Mouse (Mus musculus): ENCODE results near the gene Ins2. TPM values are rescaled to one million over a fixed set of nuclear protein-coding genes. Genes with fewer than 3 reads are reported as not detected.

Gene Ins2
- polyA plus RNA-seq (2012; ENCODE audit: insufficient read depth, low replicate concordance): not detected in 2 replicates

GRCm38 (mm10) chr7:142743281-142743680 is at the start of gene Ins2:
Gene Ins2 (minus strand): TSS chr7:142743381.
- TF ChIP-seq GATA1 (IDR thresholded peaks at IDR 0.05; ENCODE audit: borderline replicate concordance, low read length) (no peak), FLI1 (IDR thresholded peaks at IDR 0.05; ENCODE audit: low read length) (no peak)
- no peaks in the 10 kb centered on the region for H3K36me3 ChIP-seq (replicated peaks; ENCODE audit: low read length)
- H3K9me3 ChIP-seq: no peaks in the 10 kb centered on the region
- H3K27me3 ChIP-seq (replicated peaks): no peaks in the 10 kb centered on the region
- H3K4me3 ChIP-seq (replicated peaks): no peak within 1 kb of the TSS
- no peaks in the 10 kb centered on the region for H3K4me1 ChIP-seq

- Histone ChIP-seq H3K36me3 (replicated peaks; ENCODE audit: low read length) (no peaks in the 10 kb centered on the region), H3K4me1 (no peaks in the 10 kb centered on the region; the same call in 1 of the 2 replicates), H3K9me3 (no peaks in the 10 kb centered on the region), H3K27me3 (replicated peaks) (peaks cover 20% of the 10 kb centered on the region), H3K4me3 (replicated peaks) (no peak overlapping the region)
- TF ChIP-seq GATA1 (IDR thresholded peaks at IDR 0.05; ENCODE audit: borderline replicate concordance, low read length) (no peak), FLI1 (IDR thresholded peaks at IDR 0.05; ENCODE audit: low read length) (no peak)
These were observed 49.6 kb upstream of the Ins2 start for GRCm38 (mm10) chr7:142792650-142793275.

DNA sequence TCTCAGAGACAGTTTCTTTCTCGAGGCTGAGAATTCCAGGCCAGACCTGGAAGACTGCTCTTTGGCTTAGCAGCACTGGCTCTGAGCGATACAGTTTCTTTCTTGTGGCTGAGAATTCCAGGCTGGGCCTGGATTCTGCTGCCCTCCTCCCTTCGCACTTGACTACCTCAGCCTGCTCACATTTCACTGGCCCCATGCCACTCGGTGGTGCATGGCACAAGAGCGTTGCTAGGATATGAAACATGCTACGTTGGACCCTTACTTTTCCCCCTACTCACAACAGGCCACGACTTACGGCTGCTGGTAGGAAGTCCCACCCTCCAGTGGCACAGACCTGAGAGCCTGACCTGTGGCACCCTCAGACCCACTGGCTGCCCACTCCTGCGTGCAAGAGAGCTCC is 46.5 kb upstream of the Ins2 start:
- Histone ChIP-seq H3K36me3 (replicated peaks; ENCODE audit: low read length) (no peaks in the 10 kb centered on the region), H3K9me3 (no peaks in the 10 kb centered on the region), H3K27me3 (replicated peaks) (peaks cover 14% of the 10 kb centered on the region), H3K4me1 (no peaks in the 10 kb centered on the region; the same call in 1 of the 2 replicates), H3K4me3 (replicated peaks) (no peak overlapping the region)
- no peak for TF ChIP-seq GATA1 (IDR thresholded peaks at IDR 0.05; ENCODE audit: borderline replicate concordance, low read length)
- TF ChIP-seq FLI1 (IDR thresholded peaks at IDR 0.05; ENCODE audit: low read length): no peak

DNA sequence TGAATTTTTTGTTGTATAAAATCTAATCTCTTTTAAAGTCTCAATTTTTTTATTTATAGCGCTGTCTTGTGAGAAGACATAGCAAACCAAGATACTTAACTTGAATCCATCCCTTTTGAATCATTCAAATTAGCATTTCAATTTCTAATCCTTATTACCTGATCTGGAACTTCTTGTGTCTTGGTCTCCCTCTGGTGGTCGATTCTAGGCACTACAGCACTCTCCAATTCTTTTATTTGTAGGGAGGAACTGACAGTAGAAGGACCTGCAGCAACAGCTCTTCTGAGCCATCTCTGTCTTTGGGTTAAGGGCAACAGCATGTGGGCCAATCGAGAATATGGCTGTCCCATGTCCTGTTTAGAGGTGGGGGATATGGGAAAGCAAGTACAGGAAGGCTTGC is 5.4 kb downstream of the Ins2 start:
- Histone ChIP-seq H3K36me3 (replicated peaks; ENCODE audit: low read length) (no peaks in the 10 kb centered on the region), H3K4me1 (no peaks in the 10 kb centered on the region), H3K4me3 (replicated peaks) (no peak overlapping the region), H3K9me3 (no peaks in the 10 kb centered on the region), H3K27me3 (replicated peaks) (peaks cover 9% of the 10 kb centered on the region)
- TF ChIP-seq FLI1 (IDR thresholded peaks at IDR 0.05; ENCODE audit: low read length): no peak
- TF ChIP-seq GATA1 (IDR thresholded peaks at IDR 0.05; ENCODE audit: borderline replicate concordance, low read length): no peak

GRCm38 (mm10) chr7:142736943-142737490 is 6.2 kb downstream of the Ins2 start:
- Histone ChIP-seq H3K9me3 (no peaks in the 10 kb centered on the region), H3K4me1 (no peaks in the 10 kb centered on the region), H3K27me3 (replicated peaks) (peaks cover 12% of the 10 kb centered on the region), H3K36me3 (replicated peaks; ENCODE audit: low read length) (no peaks in the 10 kb centered on the region), H3K4me3 (replicated peaks) (no peak overlapping the region)
- no peak for TF ChIP-seq FLI1 (IDR thresholded peaks at IDR 0.05; ENCODE audit: low read length)
- no peak for TF ChIP-seq GATA1 (IDR thresholded peaks at IDR 0.05; ENCODE audit: borderline replicate concordance, low read length)

GRCm38 (mm10) chr7:142725973-142726372 is 17.2 kb downstream of the Ins2 start:
- TF ChIP-seq GATA1 (IDR thresholded peaks at IDR 0.05; ENCODE audit: borderline replicate concordance, low read length) (no peak), FLI1 (IDR thresholded peaks at IDR 0.05; ENCODE audit: low read length) (no peak)
- H3K4me3 ChIP-seq (replicated peaks): no peak overlapping the region

DNA sequence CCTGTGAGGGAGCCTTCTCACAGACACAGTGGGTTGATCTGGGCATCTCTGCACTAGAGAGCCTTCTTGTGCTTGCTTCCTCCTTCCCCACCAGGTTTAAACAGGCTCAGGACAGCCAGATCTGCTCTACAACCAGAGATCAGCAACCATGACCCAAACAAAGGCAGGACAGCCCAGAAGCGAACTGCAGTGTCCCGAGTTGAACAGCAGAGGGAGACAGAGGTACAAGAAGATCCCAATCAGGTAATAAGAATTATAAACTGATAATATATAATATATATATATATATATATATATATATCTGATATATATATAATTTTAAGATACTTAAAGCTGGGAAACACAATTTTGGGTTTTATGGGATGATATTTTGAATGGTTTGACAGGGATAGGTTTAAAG is 22.5 kb downstream of the Ins2 start:
- Histone ChIP-seq H3K36me3 (replicated peaks; ENCODE audit: low read length) (no peaks in the 10 kb centered on the region), H3K4me3 (replicated peaks) (no peak overlapping the region), H3K4me1 (no peaks in the 10 kb centered on the region), H3K9me3 (no peaks in the 10 kb centered on the region), H3K27me3 (replicated peaks) (peaks cover 21% of the 10 kb centered on the region)
- TF ChIP-seq GATA1 (IDR thresholded peaks at IDR 0.05; ENCODE audit: borderline replicate concordance, low read length) (no peak), FLI1 (IDR thresholded peaks at IDR 0.05; ENCODE audit: low read length) (no peak)

More at GRCm38 (mm10) chr7:142725973-142726372, 17.2 kb downstream of the Ins2 start:
- Histone ChIP-seq H3K4me1 (no peaks in the 10 kb centered on the region), H3K27me3 (replicated peaks) (peaks cover 10% of the 10 kb centered on the region), H3K9me3 (no peaks in the 10 kb centered on the region), H3K36me3 (replicated peaks; ENCODE audit: low read length) (no peaks in the 10 kb centered on the region)

DNA sequence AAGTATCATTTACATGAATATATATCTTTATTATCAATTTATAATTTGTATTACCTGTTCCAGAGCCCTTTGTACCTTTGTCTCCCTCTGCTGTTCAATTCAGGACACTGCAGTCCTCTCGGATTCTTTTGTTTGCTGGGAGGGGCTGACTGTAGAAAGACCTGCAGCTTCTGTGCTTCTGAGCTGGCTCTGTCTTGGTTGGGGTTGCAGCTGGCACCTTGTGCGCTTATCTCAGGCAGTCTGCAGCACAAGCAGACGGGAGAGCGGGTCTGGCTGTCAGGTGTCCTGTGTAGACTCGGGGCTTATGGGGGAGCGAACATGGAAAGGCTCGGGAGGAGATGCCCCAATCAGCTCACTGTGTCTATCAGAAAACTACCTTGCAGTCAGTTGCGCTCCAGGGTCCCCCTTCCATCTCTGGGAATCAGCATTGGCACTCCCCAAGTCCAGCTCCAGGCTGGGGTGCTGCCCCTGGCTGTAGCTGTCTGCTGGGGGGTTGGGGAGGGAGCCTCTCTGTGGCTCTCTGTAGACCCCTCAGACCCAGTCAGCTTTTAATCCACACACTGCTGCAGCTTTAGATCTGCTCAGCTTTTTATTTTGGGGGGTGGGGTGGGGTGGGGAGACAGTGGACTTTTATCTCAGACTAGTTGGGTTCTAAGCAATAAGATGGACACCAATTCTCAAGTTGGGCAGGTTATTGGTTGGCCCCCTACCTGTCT is 28.2 kb downstream of the Ins2 start:
- Histone ChIP-seq H3K9me3 (no peaks in the 10 kb centered on the region), H3K36me3 (replicated peaks; ENCODE audit: low read length) (no peaks in the 10 kb centered on the region), H3K27me3 (replicated peaks) (peaks cover 15% of the 10 kb centered on the region), H3K4me1 (no peaks in the 10 kb centered on the region), H3K4me3 (replicated peaks) (no peak overlapping the region)
- TF ChIP-seq FLI1 (IDR thresholded peaks at IDR 0.05; ENCODE audit: low read length): no peak

DNA sequence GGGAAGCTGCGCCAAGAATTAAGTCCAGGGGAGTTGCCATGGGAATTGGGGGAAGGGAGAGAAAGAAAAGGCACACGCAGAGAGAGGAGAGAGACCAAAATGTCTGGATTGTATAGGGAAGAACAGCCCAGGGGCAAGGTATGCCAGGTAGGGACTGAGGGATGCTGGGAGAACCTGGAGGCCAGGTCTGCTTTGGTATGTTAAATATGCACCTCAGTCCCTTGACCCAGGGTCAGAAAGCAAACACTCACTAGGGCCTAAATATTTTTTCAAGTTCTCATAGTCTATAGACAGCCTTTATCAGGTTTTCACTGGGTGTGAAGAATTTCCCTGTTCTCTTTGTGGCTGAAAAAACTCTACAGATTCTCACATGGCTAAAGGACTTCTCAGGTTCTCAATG is 36.3 kb downstream of the Ins2 start:
- no peak for TF ChIP-seq GATA1 (IDR thresholded peaks at IDR 0.05; ENCODE audit: borderline replicate concordance, low read length)
- TF ChIP-seq FLI1 (IDR thresholded peaks at IDR 0.05; ENCODE audit: low read length): no peak
- Histone ChIP-seq H3K36me3 (replicated peaks; ENCODE audit: low read length) (no peaks in the 10 kb centered on the region), H3K9me3 (no peaks in the 10 kb centered on the region), H3K27me3 (replicated peaks) (peaks cover 3% of the 10 kb centered on the region), H3K4me1 (no peaks in the 10 kb centered on the region), H3K4me3 (replicated peaks) (no peak overlapping the region)

- H3K36me3 ChIP-seq (replicated peaks; ENCODE audit: low read length): no peaks in the 10 kb centered on the region
- H3K4me1 ChIP-seq: no peaks in the 10 kb centered on the region
- no peak overlapping the region for H3K4me3 ChIP-seq (replicated peaks)
- peaks cover 13% of the 10 kb centered on the region for H3K27me3 ChIP-seq (replicated peaks)
- TF ChIP-seq GATA1 (IDR thresholded peaks at IDR 0.05; ENCODE audit: borderline replicate concordance, low read length) (no peak), FLI1 (IDR thresholded peaks at IDR 0.05; ENCODE audit: low read length) (no peak)
- no peaks in the 10 kb centered on the region for H3K9me3 ChIP-seq
These were observed 43.8 kb downstream of the Ins2 start for GRCm38 (mm10) chr7:142699334-142699860.

Measured in megakaryocyte, embryonic 14.5 days (primary cell).